ENCODE assay signal across 19 mouse cellular contexts in the genomic region with DNA sequence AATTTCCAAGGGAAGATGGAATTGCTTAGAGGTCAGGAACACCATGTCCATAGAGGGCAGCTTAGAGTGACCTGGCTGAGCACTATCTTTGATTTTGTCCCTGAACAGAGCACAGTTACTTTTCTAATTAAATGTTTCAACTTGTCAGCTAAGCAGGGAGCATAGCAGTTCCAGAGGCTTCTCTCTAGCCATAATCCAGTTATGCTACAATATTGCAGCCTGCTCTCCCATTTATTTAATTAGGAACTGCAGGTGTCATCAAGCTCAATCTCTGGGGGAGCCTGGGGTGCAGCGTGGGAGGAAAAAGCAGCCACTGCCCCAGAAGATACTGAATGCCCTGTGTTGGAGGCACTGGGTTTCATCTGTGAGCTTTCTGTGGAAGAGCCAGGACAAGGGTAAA.
"Had no signal": no experiment of that assay in that cellular context is flagged by ENCODE, and none has a peak within 500 bp of the region (broad histone marks: within the 10 kb centered on the region; RNA-seq: fewer than 3 reads in every experiment).

No protein-coding gene starts in this region.

- H3K4me1 ChIP-seq: limb, embryonic 12.5 days; limb, embryonic 15.5 days; midbrain, embryonic 12.5 days; midbrain, embryonic 15.5 days; neural tube, embryonic 13.5 days; stomach, embryonic 15.5 days had no signal

- H3K4me2 ChIP-seq: limb, embryonic 12.5 days; limb, embryonic 15.5 days; liver, embryonic 11.5 days; lung, embryonic 14.5 days; midbrain, embryonic 12.5 days; midbrain, embryonic 15.5 days; neural tube, embryonic 13.5 days; stomach, embryonic 15.5 days had no signal

- DNase-seq: kidney, postnatal 14 days; kidney, postnatal 4 days; left cerebral cortex, postnatal 4 days; liver, postnatal 0 days; lung, embryonic 14.5 days; retina, postnatal 1 day; right cerebral cortex, postnatal 25 days; spleen, adult 18-20 months; thymus, postnatal 25 days had no signal

- H3K36me3 ChIP-seq: limb, embryonic 12.5 days; limb, embryonic 15.5 days; midbrain, embryonic 12.5 days; midbrain, embryonic 15.5 days; neural tube, embryonic 13.5 days; stomach, embryonic 15.5 days had no signal

- H3K27me3 ChIP-seq: limb, embryonic 12.5 days; limb, embryonic 15.5 days; midbrain, embryonic 12.5 days; midbrain, embryonic 15.5 days; neural tube, embryonic 13.5 days; stomach, embryonic 15.5 days had no signal

- H3K27ac ChIP-seq: limb, embryonic 12.5 days; limb, embryonic 15.5 days; liver, embryonic 14.5 days; macrophage; midbrain, embryonic 12.5 days; midbrain, embryonic 15.5 days; neural tube, embryonic 13.5 days; stomach, embryonic 15.5 days had no signal

- ATAC-seq: liver, postnatal 0 days; lung, postnatal 0 days; midbrain, embryonic 15.5 days had no signal

- H3K9me3 ChIP-seq: limb, embryonic 15.5 days; midbrain, embryonic 12.5 days; midbrain, embryonic 15.5 days; stomach, embryonic 15.5 days had no signal

- H3K4me3 ChIP-seq: limb, embryonic 12.5 days; limb, embryonic 15.5 days; midbrain, embryonic 12.5 days; midbrain, embryonic 15.5 days; neural tube, embryonic 13.5 days; stomach, embryonic 15.5 days had no signal

- H3K9ac ChIP-seq: limb, embryonic 12.5 days; limb, embryonic 15.5 days; liver, embryonic 14.5 days; liver, postnatal 0 days; lung, embryonic 14.5 days; midbrain, embryonic 12.5 days; midbrain, embryonic 15.5 days; neural tube, embryonic 13.5 days; stomach, embryonic 15.5 days had no signal
